ENCODE assay signal across 8 mouse cellular contexts in genomic region chr14:54553975-54554769, GRCm38 (mm10). TPM values are rescaled to one million over a fixed set of nuclear protein-coding genes. Genes with fewer than 3 reads are reported as not detected.
DNase-seq lines count a peak whose midpoint lies in the region; ATAC-seq lines count a peak whose summit lies in the region.

Haus4 (minus strand) TSS chr14:54554616.

- no peaks in the 10 kb centered on the region for H3K36me3 ChIP-seq in hindbrain, embryonic 11.5 days (ENCODE audit: control insufficient read depth, insufficient read depth, low read length)

- peak within 1 kb of the TSS; percentile 89 for H3K4me2 ChIP-seq in hindbrain, embryonic 11.5 days (replicated peaks; ENCODE audit: low read depth, low read length)

- WGBS in hindbrain, embryonic 11.5 days: under 1% methylated on average over 76 of the region's 76 CpGs

- H3K4me3 ChIP-seq in hindbrain, embryonic 11.5 days (ENCODE audit: low read depth, low read length): peak within 1 kb of the TSS; percentile 62

- peak within 1 kb of the TSS; percentile 72 for H3K9ac ChIP-seq in hindbrain, embryonic 11.5 days (ENCODE audit: low read depth, low read length)

- 0 out of 2 replicates have a peak, but pooled peaks cover 3% of the 10 kb centered on the region for H3K4me1 ChIP-seq in hindbrain, embryonic 11.5 days (replicated peaks; ENCODE audit: control insufficient read depth, insufficient read depth, low read length)

- peak within 1 kb of the TSS; percentile 84 for H3K27ac ChIP-seq in hindbrain, embryonic 11.5 days (ENCODE audit: low read depth, low read length)

- H3K27me3 ChIP-seq in hindbrain, embryonic 11.5 days (ENCODE audit: control insufficient read depth, insufficient read depth, low read length): no peaks in the 10 kb centered on the region

- peak; percentile 82 for DNase-seq in T-cell, adult 2 months (ENCODE audit: low spot score)
- DNase-seq in cerebellum, postnatal 10 days: peak; percentile 80 to 81
- DNase-seq in frontal cortex, postnatal 10 days (ENCODE audit: low spot score in 2 of 2): peak; percentile 52 to 70
- DNase-seq in hindbrain, embryonic 11.5 days (ENCODE audit: low spot score): peak; percentile 91
- DNase-seq in layer of hippocampus, postnatal 14 days (ENCODE audit: low spot score in 2 of 2): peak; percentile 39 to 64
- peak; percentile 82 for DNase-seq in lung, postnatal 25 days (ENCODE audit: low spot score)
- DNase-seq in retina, adult 2 months (ENCODE audit: low read depth, low spot score): peak; percentile 71
- peak; percentile 82 to 86 for DNase-seq in thymus, postnatal 36 days

- H3K9me3 ChIP-seq in hindbrain, embryonic 11.5 days (ENCODE audit: control insufficient read depth, low read length): no peaks in the 10 kb centered on the region

- ATAC-seq in hindbrain, embryonic 11.5 days (ENCODE audit: low FRiP score): peak; percentile 96

RNA-seq across cellular contexts. Expression of gene Haus4, which starts in this region (rescaled TPM):
- 34.8 and 35.7 TPM in 2 replicates for polyA plus RNA-seq in hindbrain, embryonic 11.5 days (2014; fragmentation: Nextera tagmentation; extraction: Ambion mirVana)
- 1 to 10 TPM; 4.1 to 4.2 TPM for total RNA-seq in layer of hippocampus, postnatal 14 days (2021)

Comparison
In these comparisons a context has a peak if more than half of its experiments do, and no peak if none do; other contexts are left out.
1. Peak in every context shown above with its lines: DNase-seq, ATAC-seq, H3K4me3 ChIP-seq and H3K27ac ChIP-seq.